Mouse (Mus musculus): ENCODE data around the gene 1600002K03Rik.
"Not testable (repeated sequence)": the region's sequence is repeated elsewhere in the genome, so short reads cannot be mapped to it uniquely, and the experiment has no call there.

Gene 1600002K03Rik

DNA sequence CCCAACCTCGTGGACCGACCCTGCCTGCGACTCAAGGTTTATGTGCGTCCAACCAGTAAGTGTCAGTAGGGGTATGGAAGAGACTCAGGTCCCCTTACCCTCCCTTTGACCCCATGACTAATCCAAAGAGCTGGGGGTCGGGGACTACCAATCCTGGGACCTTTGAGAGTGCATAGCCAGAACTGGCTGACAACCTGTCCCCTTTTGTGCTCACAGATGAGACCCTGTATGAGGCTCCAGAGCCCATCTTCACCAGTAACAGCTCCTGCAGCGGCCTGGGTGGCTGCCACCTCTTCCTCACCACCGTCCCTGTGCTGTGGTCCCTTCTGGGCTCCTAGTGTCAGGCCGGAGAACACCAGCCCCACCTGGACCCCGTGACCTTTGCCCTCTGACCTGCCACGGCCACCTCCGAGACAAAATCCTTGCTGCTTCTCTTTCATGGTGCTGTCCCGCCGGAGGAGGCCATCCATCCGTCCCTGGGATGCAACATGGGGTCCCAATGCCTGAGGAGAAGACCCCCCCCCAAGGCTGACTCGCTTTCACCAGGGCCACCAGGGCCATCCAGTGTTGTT is 15.8 kb downstream of the 1600002K03Rik start:
- no peak for DNase-seq

GRCm38 (mm10) chr10:80189999-80190398 is 17.3 kb downstream of the 1600002K03Rik start:
- DNase-seq: no peak

DNA sequence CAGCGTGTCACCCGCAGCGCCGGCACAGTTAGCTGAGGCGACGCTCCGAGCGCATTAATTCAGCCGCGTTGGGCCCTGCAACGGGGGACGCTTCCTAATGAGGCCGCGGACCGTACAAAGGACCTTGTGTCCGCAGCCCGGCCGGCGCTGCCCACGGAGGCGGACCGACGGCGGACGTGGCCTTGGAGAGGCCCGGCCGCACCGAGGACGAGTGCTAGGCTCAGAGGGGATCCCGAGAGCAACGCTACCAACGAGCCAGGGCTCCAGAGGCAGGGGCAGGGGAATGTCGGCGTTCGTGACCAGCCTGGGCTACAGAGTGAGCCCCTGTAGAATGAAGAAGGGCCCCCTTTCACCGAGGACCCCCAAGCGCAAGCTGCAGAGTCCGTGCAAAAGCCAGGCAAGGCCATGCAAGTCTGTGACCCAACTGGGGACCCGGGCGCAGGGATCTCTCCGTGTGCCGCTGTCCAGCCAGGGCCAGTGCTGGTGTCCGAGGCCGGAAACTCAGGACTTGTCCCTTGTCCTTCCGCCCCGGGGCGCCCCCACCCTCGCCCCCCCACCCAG is 17.8 kb downstream of the 1600002K03Rik start:
- peak; percentile 31 to 67 for DNase-seq

DNA sequence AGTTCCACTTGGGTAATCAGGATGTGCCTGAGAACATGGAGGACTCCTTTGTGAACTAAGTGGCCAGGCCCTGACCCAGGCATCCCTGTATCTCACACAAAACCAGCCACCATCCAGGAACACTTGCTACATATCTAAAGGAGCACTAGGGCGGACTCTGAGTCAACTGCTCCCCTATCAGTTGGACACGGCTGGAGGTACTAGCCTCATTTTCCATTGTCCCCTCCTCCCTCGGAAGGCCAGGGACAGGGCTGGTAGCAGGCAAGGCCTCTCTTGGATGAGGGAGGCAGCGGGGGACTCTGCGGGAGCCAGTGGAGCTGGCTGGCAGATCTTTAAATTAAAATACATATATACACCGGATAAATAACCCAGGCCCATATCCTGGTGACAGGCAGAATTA is 21.2 kb downstream of the 1600002K03Rik start:
- no peak for DNase-seq

DNA sequence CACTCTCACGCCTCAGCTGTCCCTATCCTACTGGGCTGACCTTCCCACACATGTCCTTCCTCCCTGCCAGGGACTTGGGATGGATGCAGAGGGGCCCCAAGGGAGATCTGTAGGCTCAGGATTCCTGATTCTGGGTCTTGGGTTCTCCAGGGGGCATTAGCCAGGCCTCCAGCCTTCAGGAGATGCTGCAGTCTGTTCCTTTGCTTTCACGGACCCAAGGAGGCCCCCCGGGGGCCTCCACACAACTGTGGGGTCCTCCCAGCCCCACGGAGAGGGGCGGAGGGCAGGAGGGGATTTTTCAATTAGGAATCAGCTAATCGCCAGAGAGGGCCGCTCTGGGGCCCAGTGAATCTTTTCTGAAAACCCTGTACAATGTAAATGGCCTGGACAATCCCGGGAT is 21.7 kb downstream of the 1600002K03Rik start:
- DNase-seq: no peak

DNA sequence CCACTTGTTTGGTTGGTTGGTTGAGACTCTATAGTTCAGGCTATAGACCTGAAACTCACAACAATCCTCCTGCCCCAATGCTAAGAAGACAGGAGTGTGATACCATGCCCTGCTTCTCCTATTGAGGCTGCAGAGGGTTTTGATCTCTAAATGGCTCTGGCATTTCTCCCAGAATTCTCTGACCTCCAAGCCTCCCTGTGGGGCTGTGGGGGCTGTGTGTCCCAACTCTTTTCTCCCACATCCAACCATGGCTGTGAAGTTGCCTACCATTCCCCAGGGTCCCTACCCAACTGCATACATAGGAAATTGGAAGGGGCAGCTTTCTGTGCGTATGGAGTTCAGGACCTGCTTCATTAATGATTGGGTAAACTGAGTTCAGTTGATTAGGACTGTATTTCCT is 23.4 kb downstream of the 1600002K03Rik start:
- DNase-seq: no peak

DNA sequence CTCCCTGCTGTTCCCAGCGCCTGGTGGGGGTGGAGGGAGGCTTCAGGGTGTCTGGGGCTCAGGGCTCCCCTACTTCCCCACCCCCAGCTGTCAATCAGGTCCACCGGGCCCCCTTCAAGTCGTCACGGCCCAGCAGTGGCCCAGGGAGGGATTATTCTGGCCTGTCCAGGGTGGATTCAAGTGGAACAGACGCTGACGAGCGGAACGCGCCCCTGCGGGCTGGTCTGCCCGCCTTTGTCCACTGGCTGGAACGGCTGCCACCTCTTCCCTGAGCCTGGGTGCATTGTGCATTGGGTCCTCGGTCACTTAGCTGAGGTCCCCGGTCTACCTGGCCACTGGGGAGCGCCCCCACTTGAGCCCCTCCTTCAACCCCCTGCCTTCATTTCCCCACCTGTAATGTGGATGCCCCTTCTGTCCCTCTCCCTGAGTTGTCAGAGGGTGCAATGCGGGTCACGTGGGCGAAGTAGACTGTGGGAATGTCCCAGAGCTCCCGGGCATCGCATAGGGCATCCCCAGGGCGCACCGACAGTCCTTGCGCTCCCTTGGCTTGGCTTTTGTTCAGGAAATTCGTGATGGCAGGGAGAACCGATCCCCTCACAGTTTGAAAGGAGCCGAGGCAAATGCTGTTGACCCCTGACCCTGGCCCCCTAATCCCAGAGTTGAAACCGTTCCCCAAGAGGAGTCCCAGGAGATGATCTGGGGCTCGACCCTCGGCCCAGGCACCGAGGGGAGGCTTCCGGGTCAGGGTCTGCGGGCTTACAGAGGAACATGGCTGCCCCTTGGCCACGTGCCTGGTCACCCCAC is 24.2 kb downstream of the 1600002K03Rik start:
- no peak for DNase-seq

DNA sequence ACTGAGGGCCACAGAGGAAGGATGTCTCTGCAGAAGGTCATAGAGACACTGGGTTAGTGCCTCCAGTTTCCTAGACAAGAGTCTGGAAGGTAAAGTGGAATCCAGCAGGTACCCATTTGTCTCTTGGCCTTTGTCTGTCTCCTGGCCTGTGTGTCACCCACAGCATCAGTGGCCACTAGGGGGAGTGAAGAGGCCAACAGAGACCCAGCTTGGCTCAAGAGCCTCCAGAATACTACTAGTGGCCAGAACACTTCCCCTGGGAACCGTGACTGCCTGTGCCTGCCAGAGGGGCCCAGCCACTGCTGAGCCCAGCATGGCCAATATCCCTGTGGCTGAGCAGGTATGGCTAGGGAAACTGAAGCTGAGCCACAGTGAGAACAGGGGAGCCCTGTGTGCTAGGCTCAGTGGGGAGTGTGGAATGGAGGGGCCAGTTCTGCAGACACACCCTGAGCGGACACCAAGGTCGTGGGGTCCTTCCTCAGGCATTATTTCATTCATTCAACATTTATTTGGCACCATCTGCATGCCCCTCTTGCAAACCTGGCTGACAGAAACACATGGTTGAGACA is 26.8 kb downstream of the 1600002K03Rik start:
- DNase-seq: peak; percentile 89 to 94

DNA sequence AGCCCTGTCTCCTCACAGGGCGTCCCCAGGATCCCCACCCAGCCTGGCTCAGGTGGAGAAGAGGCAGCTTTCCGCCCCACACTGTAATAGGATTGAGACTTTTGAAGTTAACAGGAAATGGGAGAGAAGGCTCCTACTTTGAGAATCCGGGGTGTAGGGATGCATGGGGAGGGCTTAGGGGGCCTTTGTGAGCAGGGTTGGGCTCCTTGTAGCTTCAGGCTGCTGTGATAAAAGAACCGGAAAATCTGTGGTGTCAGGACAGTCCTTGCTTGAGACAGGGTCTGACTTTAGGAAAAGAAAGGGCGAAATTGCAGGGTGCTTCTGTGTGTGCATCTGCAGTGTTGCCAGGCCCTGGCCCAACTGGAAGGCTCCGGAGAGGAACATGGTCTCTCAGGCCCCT is 27.7 kb downstream of the 1600002K03Rik start:
- no peak for DNase-seq

GRCm38 (mm10) chr10:80204055-80204454 is 31.3 kb downstream of the 1600002K03Rik start:
- DNase-seq: no peak

GRCm38 (mm10) chr10:80207201-80207600 is 34.5 kb downstream of the 1600002K03Rik start:
- DNase-seq: no peak

DNA sequence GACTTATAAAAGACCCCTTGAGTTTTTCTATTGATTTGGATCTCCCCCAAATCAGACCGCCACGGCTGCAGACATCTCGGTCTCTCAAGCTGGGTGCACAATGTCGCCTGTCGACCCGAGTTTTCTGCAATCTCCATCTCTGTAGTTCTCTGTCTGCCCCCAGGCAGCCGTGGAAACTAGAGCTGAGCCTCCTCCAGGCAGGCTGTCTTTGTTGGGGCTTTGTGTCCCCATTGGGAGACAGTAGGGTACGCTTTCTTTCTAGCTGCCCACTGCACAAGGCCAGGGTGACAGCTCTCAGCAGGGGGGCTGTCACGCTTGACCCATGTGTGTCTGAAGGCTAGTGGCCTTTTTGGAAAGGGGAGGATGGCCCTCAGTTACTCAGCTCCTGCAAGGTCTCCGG is 34.9 kb downstream of the 1600002K03Rik start:
- DNase-seq: no peak

- no peak for DNase-seq
Measured at GRCm38 (mm10) chr10:80208248-80208647, 35.5 kb downstream of the 1600002K03Rik start.

DNA sequence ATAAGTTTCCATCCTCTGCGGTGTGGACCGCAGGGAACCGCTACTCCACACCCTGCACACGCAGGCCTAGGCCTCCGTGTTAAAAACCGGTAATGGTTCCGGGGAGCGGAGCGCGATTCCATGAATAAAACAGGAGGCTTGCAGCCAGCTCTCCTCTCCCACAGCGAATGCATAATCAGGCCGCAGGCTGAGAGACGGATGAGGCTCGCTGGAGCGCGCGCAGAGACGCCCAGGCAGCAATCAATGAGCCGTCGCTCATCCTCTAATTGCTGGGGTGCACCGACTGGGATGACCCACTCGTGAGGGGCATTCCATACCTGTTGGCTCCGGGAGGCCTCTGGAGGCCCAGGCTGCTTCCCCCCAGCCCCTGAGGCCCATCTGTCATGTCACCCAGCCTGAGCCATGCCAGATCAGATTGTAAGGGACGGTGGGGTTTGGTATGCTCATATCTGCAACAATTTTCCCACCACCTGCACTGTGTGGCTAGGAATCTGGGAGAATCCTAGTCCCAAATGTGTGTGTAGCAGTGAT is 36.2 kb downstream of the 1600002K03Rik start:
- DNase-seq: no peak

DNA sequence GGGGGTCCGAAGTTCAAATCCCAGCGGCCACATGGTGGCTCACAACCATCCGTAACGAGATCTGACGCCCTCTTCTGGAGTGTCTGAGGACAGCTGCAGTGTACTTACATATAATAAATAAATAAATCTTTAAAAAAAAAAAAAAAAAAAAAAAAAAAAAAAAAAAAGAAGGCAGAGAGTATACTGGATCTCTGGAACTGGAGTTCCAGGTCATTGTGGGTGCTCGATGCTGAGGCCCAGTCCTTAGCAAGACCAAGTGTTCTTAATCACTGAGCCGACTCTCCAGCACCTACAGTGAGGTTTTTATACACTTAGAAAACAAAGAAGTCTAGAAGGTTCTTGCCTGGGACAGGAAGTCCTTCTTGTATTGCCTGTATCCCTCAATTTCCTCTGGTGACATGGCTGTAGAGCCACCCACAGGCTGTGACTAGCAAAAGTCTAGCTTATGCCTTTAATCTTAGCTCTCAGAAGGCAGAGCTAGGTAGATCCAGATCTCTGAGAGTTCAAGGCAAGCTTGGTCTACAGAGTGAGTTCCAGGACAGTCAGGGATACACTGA is 38.9 kb downstream of the 1600002K03Rik start:
- not testable (repeated sequence) for DNase-seq

DNA sequence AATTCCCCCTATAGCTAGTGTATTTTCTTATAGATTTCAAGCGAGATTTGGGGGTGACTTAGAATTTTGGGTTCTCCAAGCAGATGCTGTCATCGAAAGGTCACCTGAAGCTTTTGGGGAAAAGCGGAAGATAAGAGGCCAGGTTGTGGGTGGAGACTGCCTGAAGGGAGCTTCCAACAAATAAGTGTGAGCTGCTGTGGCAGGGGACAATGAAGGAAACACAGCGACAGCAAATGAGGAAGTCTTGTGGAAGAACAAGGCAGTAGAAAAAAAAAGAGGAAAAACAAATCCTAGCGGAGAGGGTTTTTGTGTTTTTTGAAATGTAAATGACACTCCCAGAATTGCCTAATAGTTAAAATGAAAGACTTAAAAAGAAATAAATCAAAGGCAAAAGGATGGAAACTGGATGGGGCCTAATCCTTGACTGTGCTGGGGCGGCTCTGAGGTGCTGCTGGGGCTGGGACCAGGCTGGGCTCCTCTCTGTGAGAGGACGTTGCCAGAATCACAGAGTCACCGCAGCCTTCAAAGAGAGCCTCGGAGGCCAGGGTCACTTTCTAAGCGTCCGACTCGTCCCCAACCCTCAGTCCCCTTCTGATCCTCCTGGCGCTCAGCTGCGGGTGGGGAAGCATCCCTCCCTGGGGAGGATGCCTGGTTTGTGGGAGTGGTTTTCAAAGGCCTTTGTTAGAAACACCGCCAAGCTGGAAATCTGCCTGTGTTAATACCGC is 42.5 kb downstream of the 1600002K03Rik start:
- no peak for DNase-seq

- DNase-seq: no peak
Measured at GRCm38 (mm10) chr10:80220676-80221075, 47.9 kb downstream of the 1600002K03Rik start.

- not testable (repeated sequence) for DNase-seq
Measured at GRCm38 (mm10) chr10:80223137-80223536, 50.4 kb downstream of the 1600002K03Rik start.
